Mouse (Mus musculus) hindbrain, embryonic 16.5 days (tissue): ENCODE measurements around the gene Fam83c. TPM values are rescaled to one million over a fixed set of nuclear protein-coding genes. Genes with fewer than 3 reads are reported as not detected.
A peak's percentile ranks its signal among the peaks of the same experiment; 100 is the strongest.

Experiments used
- ATAC-seq: fragments of 200-750 bp; cut with Nextera tagmentation; 2 replicates; pipeline ENCODE4 v1.8.0; 2017; ENCODE audit warnings: moderate TSS enrichment, moderate library complexity
- H3K27ac ChIP-seq: fragments of 300-500 bp; sonication (generic); 2 replicates; pipeline ENCODE4 v1.5.1; 2014; ENCODE audit warnings: low read depth, mild to moderate bottlenecking, control low read depth, low read length, moderate library complexity
- H3K27me3 ChIP-seq: fragments of 300-500 bp; sonication (generic); replicated peaks from 2 replicates; pipeline ENCODE4 v1.6.1; 2014; ENCODE audit warnings: low read length; ENCODE audit not compliant: control insufficient read depth, insufficient read depth
- H3K36me3 ChIP-seq: fragments of 300-500 bp; sonication (generic); 2 replicates; pipeline ENCODE4 v1.6.1; 2014; ENCODE audit warnings: mild to moderate bottlenecking, low read length, moderate library complexity, mixed read lengths; ENCODE audit not compliant: control insufficient read depth, insufficient read depth
- H3K4me1 ChIP-seq: fragments of 300-500 bp; sonication (generic); 2 replicates; pipeline ENCODE4 v1.6.1; 2014; ENCODE audit warnings: low read depth, low read length; ENCODE audit not compliant: control insufficient read depth, insufficient read depth
- H3K4me2 ChIP-seq: fragments of 300-500 bp; sonication (generic); 2 replicates; pipeline ENCODE4 v1.6.1; 2014; ENCODE audit warnings: mild to moderate bottlenecking, low read length, control low read depth, moderate library complexity
- H3K4me3 ChIP-seq: fragments of 300-500 bp; sonication (generic); 2 replicates; pipeline ENCODE4 v1.5.1; 2014; ENCODE audit warnings: mild to moderate bottlenecking, low read length, control low read depth, moderate library complexity
- H3K9ac ChIP-seq: fragments of 300-500 bp; sonication (generic); 2 replicates; pipeline ENCODE4 v1.6.1; 2014; ENCODE audit warnings: low read depth, mild to moderate bottlenecking, control low read depth, low read length, moderate library complexity
- H3K9me3 ChIP-seq: fragments of 300-500 bp; sonication (generic); 2 replicates; pipeline ENCODE4 v1.6.1; 2014; ENCODE audit warnings: mild to moderate bottlenecking, low read length, moderate library complexity; ENCODE audit not compliant: control insufficient read depth
- WGBS: fragments of 180-500 bp; shearing (Covaris S2); extraction: QIAGEN DNeasy Blood & Tissue Kit; methylation state at CpG from one replicate; pipeline ENCODE4 v1.1.7; 2014; 5-methylcytosine and 5-hydroxymethylcytosine counted together
- polyA plus RNA-seq: library from polyadenylated mRNA; unstranded; fragments of >200 nt; fragmentation: Nextera tagmentation; extraction: Ambion mirVana; gene quantifications from 2 replicates; pipeline ENCODE4 v1.2.1, GENCODE M21; 2015

Gene Fam83c
- polyA plus RNA-seq, 1 experiment from 2014 or later = 0.61 TPM

GRCm38 (mm10) chr2:155806548-155806947, 28.1 kb downstream of the Fam83c start:
- H3K4me2 ChIP-seq = no peak overlapping the region
- H3K9me3 ChIP-seq = no peaks in the 10 kb centered on the region
- 73% methylated on average over 5 of the region's 5 CpGs for WGBS
- ATAC-seq = no peak
- peaks cover 12% of the 10 kb centered on the region for H3K36me3 ChIP-seq
- H3K9ac ChIP-seq = no peak overlapping the region
- no peak overlapping the region for H3K27ac ChIP-seq
- H3K4me3 ChIP-seq = no peak overlapping the region
- H3K27me3 ChIP-seq = no peaks in the 10 kb centered on the region
- H3K4me1 ChIP-seq = no peaks in the 10 kb centered on the region; the same call in 1 of the 2 replicates

- H3K9ac ChIP-seq = no peak overlapping the region
- no peak overlapping the region for H3K4me3 ChIP-seq
- WGBS = 84% methylated on average over 6 of the region's 6 CpGs
- no peaks in the 10 kb centered on the region for H3K27me3 ChIP-seq
- ATAC-seq = no peak
- no peak overlapping the region for H3K27ac ChIP-seq
- no peak overlapping the region for H3K4me2 ChIP-seq
- H3K4me1 ChIP-seq = no peaks in the 10 kb centered on the region; the same call in 1 of the 2 replicates
- H3K36me3 ChIP-seq = peaks cover 9% of the 10 kb centered on the region
- no peaks in the 10 kb centered on the region for H3K9me3 ChIP-seq
Measured at GRCm38 (mm10) chr2:155805925-155806255, 28.8 kb downstream of the Fam83c start.

GRCm38 (mm10) chr2:155805231-155805924, 29.3 kb downstream of the Fam83c start:
- H3K36me3 ChIP-seq = peaks cover 9% of the 10 kb centered on the region
- H3K27ac ChIP-seq = peak overlapping the region; percentile 49
- no peaks in the 10 kb centered on the region for H3K9me3 ChIP-seq
- no peaks in the 10 kb centered on the region; the same call in 1 of the 2 replicates for H3K4me1 ChIP-seq
- peak; percentile 66; the same call in 1 of the 2 replicates for ATAC-seq
- 49% methylated on average over 6 of the region's 6 CpGs for WGBS
- no peaks in the 10 kb centered on the region for H3K27me3 ChIP-seq
- H3K4me3 ChIP-seq = no peak overlapping the region
- no peak overlapping the region for H3K9ac ChIP-seq
- no peak overlapping the region for H3K4me2 ChIP-seq

GRCm38 (mm10) chr2:155804053-155804452, 30.6 kb downstream of the Fam83c start:
- ATAC-seq = no peak
- Histone ChIP-seq H3K9ac (no peak overlapping the region), H3K27ac (no peak overlapping the region), H3K4me1 (no peaks in the 10 kb centered on the region; the same call in 1 of the 2 replicates), H3K4me3 (no peak overlapping the region), H3K9me3 (no peaks in the 10 kb centered on the region), H3K36me3 (peaks cover 13% of the 10 kb centered on the region), H3K4me2 (no peak overlapping the region), H3K27me3 (no peaks in the 10 kb centered on the region)
- WGBS = 78% methylated on average over 5 of the region's 5 CpGs

- Histone ChIP-seq H3K9ac (no peak overlapping the region), H3K36me3 (peaks cover 13% of the 10 kb centered on the region), H3K9me3 (no peaks in the 10 kb centered on the region), H3K4me1 (no peaks in the 10 kb centered on the region; the same call in 1 of the 2 replicates), H3K4me3 (no peak overlapping the region), H3K27ac (no peak overlapping the region), H3K4me2 (no peak overlapping the region), H3K27me3 (no peaks in the 10 kb centered on the region)
- no peak for ATAC-seq
- 59% methylated on average over 3 of the region's 3 CpGs for WGBS
Measured at GRCm38 (mm10) chr2:155802761-155803160, 31.9 kb downstream of the Fam83c start.

- WGBS = 68% methylated on average over 3 of the region's 3 CpGs
- H3K36me3 ChIP-seq = peaks cover 15% of the 10 kb centered on the region
Measured at GRCm38 (mm10) chr2:155798613-155799012, 36.0 kb downstream of the Fam83c start.

GRCm38 (mm10) chr2:155794674-155795445, 39.8 kb downstream of the Fam83c start:
- Histone ChIP-seq H3K27ac (peak overlapping the region; percentile 54; the same call in 1 of the 2 replicates), H3K9me3 (no peaks in the 10 kb centered on the region), H3K4me1 (no peaks in the 10 kb centered on the region), H3K36me3 (peaks cover 7% of the 10 kb centered on the region), H3K9ac (no peak overlapping the region), H3K4me3 (no peak overlapping the region), H3K4me2 (no peak overlapping the region), H3K27me3 (no peaks in the 10 kb centered on the region)
- ATAC-seq = peak; percentile 72; the same call in 1 of the 2 replicates
- 81% methylated on average over 12 of the region's 12 CpGs for whole genome bisulfite sequencing

More at GRCm38 (mm10) chr2:155798613-155799012, 36.0 kb downstream of the Fam83c start:
- ATAC-seq = no peak
- H3K27ac ChIP-seq = no peak overlapping the region
- no peaks in the 10 kb centered on the region for H3K9me3 ChIP-seq
- no peaks in the 10 kb centered on the region for H3K4me1 ChIP-seq
- no peak overlapping the region for H3K4me2 ChIP-seq
- no peak overlapping the region for H3K4me3 ChIP-seq
- no peaks in the 10 kb centered on the region for H3K27me3 ChIP-seq
- H3K9ac ChIP-seq = no peak overlapping the region

- WGBS = 31% methylated on average over 12 of the region's 12 CpGs
- Histone ChIP-seq H3K4me1 (no peaks in the 10 kb centered on the region), H3K27ac (no peak overlapping the region), H3K27me3 (no peaks in the 10 kb centered on the region), H3K4me2 (no peak overlapping the region), H3K36me3 (peaks cover 2% of the 10 kb centered on the region; the same call in 1 of the 2 replicates), H3K9ac (no peak overlapping the region), H3K9me3 (no peaks in the 10 kb centered on the region), H3K4me3 (no peak overlapping the region)
- ATAC-seq = no peak
Measured at GRCm38 (mm10) chr2:155792899-155793298, 41.8 kb downstream of the Fam83c start.
